Mouse (Mus musculus) stomach, postnatal 0 days (tissue): ENCODE results near the gene Sdr39u1.

ENCODE experiments used
- CTCF ChIP-seq: IDR thresholded peaks from 2 replicates; pipeline ENCODE4 v1.5.1; 2016; ENCODE audit warnings: antibody characterized with exemption, low read depth, mild to moderate bottlenecking, moderate library complexity
- EP300 ChIP-seq: optimal IDR thresholded peaks from 2 replicates; pipeline ENCODE3; 2016; ENCODE audit warnings: antibody characterized with exemption

GRCm38 (mm10) chr14:55872039-55872438 lies 28.1 kb downstream of the Sdr39u1 start:
- no peak for TF ChIP-seq CTCF
- TF ChIP-seq EP300, result no peak
